Mouse (Mus musculus): Measurements from ENCODE around the gene Ell3.

Ell3 gene

DNA sequence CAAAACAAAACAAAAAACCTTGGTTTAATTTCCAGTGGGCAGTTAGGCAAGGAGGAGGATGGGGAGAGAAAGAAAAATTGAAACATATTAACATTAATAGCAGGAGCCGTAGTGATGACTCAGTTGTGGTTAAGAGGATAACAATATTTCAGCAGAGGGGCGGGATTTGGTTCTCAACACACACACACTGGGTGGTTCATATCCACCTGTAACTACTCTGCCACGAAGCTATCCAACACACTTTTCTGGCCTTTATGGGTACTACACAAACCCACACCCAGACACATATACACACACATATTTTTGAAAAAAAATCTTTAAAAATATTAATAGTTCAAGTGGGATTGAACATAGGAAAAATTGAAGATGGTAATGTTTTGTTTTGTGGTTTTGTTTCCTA is 2.9 kb upstream of the Ell3 start:
- no peak for DNase-seq (ENCODE audit: low read depth)

- no peak for DNase-seq (ENCODE audit: low read depth)
Observed at GRCm38 (mm10) chr2:121446506-121446905, 2.4 kb upstream of the Ell3 start.

GRCm38 (mm10) chr2:121445117-121445516 is 1.0 kb upstream of the Ell3 start:
- no peak for DNase-seq (ENCODE audit: low read depth)

- DNase-seq (ENCODE audit: low read depth) = no peak
Observed at GRCm38 (mm10) chr2:121443068-121443349, 1.1 kb downstream of the Ell3 start.

DNA sequence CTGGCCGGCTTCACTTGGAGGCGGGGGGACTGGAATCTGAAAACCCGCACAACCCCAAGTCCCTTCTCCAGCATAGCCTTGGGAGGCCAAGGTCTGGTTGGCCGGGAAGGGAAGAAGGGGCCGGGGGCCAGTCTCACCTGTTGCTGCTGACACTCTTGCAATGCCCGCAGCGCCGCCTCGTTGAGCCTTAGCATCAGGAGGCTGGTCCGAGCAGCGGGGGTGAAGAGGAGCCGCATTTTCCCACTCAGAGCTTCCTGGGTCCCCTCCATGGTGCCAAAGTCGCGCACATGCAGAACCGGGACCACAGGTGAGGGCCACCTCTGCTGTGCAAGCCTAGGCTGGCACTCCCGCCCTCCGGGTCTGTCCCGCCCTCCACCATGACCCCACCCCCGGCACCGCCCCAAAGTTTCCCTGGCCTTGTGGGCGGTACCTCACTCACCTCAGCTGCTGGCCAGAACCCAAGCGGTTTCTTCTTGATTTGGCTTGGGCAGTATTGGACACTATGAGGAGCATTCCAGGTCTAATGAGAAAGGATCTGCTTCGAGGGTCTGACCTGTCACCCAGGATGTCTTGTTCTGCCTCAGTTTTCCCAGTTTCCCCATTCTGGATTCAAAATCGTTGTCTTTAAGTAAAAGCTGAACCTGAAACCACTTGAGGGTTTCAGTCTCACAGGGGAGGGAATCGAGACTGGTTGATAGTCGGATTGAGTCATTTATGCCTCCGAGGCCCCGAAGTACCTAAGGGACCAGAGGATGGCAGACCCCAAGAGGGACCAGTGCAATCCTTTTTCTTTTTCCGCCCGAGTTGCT is 1.6 kb downstream of the Ell3 start:
- DNase-seq (ENCODE audit: low read depth) = peak; percentile 63

DNA sequence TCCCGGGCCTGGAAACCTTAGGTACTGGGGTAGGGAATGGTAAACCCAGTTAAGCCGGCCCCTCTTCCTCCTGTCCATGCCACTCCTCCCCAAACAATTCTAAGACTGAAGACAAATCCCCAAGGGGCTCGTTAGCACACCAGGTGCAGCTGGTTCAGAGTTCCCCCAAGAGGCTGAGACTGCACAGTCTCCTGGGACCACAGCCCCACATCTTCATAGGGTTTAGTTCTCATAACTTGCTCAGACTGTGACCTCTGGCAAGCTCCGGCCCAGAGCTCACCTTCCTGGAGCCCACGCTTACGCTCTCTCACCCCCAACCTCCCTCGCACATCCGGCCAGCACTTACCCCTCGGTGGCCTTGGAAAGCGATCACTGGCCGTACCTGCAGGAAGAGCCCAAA is 2.3 kb downstream of the Ell3 start:
- DNase-seq (ENCODE audit: low read depth) = no peak

DNA sequence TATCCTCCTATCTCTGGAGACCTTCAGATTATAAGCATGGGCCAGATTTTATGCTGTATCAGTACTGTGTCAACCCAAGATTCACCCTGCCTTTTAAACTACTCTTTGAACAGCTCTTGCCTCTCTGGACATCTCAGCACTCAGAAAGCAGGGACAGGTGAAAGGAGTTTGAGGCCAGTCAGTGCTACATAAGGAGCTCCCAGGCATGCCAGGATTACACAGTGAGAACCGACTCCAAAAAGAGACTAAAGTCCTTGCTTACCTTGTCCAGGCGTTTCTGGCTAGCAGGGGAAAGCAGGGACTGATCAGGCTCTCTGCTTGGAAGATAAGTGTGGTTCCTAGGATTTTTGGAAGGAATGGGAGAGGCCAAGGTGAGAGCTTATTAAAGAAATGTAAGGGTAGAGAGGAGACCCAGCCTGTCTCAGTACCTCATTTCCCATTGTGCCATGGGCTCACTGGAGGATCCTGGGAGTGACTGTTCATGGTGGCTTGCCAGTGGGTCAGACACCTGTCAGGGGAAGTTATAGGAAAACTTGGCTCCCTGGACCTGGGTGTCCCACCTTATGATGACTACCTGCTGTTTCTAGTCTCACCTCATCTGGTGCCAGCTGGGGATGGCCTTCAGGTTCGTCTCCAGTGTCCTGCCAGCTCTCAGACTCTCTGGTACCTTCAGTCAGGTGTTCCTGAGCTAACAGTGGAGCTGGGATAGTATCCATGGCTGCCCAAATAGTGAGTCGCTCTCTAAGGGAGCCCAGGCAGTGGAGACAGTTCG is 3.1 kb downstream of the Ell3 start:
- no peak for DNase-seq (ENCODE audit: low read depth)

DNA sequence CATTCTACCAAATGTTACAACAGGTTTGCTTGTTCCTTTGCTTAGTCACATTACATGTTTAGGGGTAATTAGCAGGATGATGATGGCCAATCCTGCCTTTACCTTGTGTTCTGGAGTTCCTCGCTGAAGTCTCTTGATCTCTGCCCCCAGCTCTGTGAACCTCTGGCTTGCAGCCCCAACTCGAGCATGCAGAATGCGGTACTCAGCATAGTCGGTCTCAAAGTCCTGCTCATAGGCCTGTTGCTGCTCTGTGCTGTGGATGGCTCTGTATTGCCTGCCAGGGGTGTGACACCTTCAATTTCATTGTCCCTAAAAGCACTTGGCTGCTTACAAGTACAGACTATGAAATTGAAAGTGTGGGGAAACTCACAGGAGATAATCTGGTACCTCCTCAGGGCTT is 4.3 kb downstream of the Ell3 start:
- DNase-seq (ENCODE audit: low read depth) = no peak

GRCm38 (mm10) chr2:121434854-121435253 is 9.2 kb downstream of the Ell3 start:
- no peak for DNase-seq (ENCODE audit: low read depth)

DNA sequence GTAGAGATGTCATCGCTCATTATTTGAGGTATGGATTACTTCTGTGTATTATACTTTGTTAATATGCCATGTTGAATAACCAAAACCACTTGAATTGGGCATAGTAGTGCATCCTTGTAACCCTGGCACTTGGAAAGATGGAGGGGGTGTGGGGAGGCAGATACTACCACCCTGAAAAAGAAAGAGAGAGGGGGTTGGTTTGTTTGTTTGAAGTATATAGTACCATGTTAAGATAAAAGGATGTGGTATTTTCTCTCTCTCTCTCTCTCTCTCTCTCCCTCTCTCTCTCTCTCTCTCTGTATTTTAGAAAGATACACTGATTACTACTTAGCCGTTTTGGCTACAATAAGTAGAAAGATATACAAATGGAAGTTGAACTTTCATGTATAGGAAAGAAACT is 18.2 kb downstream of the Ell3 start:
- no peak for DNase-seq (ENCODE audit: low read depth)

DNA sequence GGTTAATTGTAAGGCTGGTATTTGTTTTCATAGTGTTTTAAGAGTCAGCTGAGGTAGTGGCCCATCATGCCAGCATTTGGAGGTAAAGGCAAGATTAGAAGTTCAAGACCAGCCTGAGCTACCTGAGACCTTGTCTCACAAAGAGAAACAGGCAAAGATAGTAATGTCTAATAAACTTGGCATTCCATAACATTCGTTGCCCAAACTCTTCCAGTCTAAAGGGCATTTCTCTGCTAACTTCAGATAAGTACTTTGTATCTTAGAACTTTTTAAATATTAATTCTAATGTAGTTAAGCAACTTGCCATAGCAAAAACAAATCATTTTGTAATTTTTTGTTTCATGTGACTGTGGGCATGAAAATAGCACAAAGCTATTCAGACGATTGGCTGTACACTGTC is 20.9 kb downstream of the Ell3 start:
- no peak for DNase-seq (ENCODE audit: low read depth)

- no peak for DNase-seq (ENCODE audit: low read depth)
Observed at GRCm38 (mm10) chr2:121418476-121418875, 25.6 kb downstream of the Ell3 start.

DNA sequence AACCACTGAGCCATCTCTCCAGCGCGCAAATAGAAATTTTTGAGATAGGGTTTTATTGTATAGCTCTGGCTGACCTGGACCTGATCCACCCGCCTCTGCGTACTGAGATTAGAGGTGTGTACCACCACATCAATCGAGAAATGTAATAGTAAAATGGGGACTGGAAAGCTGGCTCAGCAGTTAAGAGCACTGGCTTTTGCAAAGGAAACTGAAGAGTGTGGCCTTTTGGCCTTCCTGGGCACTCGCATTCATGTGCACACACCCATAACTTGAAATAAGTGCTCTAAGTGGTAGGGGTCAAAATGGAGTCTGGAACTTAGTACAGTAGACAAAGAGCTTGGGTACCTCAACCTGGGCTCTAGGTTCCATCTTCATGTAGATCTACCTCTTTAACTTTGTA is 27.7 kb downstream of the Ell3 start:
- DNase-seq (ENCODE audit: low read depth) = no peak

GRCm38 (mm10) chr2:121415591-121415990 is 28.5 kb downstream of the Ell3 start:
- no peak for DNase-seq (ENCODE audit: low read depth)

GRCm38 (mm10) chr2:121415103-121415502 is 29.0 kb downstream of the Ell3 start:
- DNase-seq (ENCODE audit: low read depth) = no peak

GRCm38 (mm10) chr2:121414139-121414685 is 29.9 kb downstream of the Ell3 start:
- peak; percentile 59 for DNase-seq (ENCODE audit: low read depth)

DNA sequence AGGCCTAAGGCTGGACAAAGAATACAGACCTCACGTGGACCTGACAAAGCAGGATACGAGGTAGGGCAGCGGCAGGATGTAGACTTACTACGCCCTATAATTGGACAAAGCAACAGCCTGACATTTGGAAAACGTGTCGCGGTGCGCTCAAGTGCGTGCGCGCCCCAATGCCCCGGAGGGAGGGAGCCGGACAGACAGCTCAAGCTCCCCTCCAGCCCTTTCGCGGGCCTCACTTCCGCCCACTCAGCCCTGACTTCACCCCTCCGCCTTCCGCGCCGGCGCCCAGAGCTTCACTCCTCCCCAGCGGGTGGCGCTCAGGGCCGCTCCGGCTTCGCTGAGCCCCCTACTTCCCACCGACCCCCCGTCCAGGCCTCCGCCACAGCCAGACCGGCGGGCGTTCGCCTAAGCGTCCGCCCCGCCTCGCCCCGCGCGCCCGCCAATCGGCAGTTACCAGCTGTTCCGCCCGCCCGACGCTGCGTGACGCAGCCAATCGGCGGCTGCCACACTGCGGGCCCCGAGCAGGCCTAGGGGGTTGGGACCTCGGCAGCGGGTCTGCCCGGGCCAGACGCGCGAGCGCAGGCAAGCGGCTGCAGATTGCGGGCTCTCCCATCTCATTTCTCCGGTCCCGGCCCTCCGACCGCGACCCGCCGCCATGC is 30.6 kb downstream of the Ell3 start, which contains the start of the genes Pdia3 and Catsper2:
Pdia3 (plus strand) TSS at position 389 of the 656 bp plus-strand sequence.
Catsper2 (minus strand) TSS at position 406 of the 656 bp plus-strand sequence.
- peak; percentile 85 for DNase-seq (ENCODE audit: low read depth)

- DNase-seq (ENCODE audit: low read depth) = peak; percentile 60
Observed at GRCm38 (mm10) chr2:121412843-121413386, 31.2 kb downstream of the Ell3 start.

DNA sequence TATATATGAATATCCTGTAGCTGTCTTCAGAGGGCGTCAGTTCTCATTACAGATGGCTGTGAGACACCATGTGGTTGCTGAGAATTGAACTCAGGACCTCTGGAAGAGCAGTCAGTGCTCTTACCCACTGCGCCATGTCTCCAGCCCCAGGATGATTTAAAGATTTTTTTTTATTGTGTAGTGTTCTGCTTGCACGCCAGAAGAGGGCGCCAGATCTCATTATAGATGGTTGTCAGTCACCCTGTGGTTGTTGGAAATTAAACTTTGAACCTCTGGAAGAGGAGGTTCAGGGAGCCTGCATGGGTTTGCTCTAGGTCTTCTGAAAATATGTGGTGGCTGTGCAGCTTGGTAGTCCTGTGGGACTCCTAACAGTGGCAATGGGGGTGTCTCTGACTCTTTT is 35.9 kb downstream of the Ell3 start:
- peak; percentile 74 for DNase-seq (ENCODE audit: low read depth)

DNA sequence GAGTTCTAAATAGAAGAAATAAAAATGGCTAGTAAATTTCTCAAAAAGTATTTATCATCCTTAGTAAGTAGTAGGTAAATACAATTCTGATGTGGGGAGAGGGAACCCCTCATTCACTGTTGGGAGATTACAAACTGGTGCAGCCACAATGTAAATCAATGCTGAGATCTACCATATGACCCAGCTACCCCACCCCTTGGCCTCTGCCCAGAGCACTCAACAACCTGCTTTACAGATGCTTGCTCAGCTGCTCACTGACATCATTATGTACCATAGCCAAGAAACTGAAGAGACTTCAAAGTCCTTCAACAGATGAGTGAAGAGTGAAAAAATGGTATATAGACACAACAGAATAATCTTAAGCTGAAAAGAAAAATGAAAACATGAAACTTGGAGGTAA is 40.8 kb downstream of the Ell3 start:
- no peak for DNase-seq (ENCODE audit: low read depth)

DNA sequence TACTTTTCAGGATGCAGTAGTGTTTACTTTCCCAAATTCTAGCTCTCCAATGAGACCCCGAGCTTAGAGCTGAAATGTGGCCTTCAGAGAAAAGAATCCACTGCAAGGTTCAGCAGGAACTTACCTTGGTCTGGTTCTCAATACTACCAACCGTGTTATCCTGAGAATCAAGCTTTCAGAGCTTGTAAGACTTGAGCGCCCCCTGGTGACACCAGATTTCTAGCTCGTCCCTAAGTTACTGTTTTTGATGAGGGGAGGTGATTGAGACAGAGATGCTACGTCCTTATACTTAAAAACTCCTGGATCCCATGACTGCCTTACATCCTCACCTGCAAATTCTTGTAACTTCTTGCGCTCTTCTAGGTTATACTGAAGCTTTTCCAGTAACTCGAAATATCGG is 47.5 kb downstream of the Ell3 start:
- DNase-seq (ENCODE audit: low read depth) = peak; percentile 67
